Mouse (Mus musculus) skeletal muscle tissue, adult 2 months (tissue): ENCODE measurements around the gene Trarg1.
A peak's percentile ranks its signal among the peaks of the same experiment; 100 is the strongest.
"Not testable (repeated sequence)": the region's sequence is repeated elsewhere in the genome, so short reads cannot be mapped to it uniquely, and the experiment has no call there.

Source experiments
- DNase-seq: peaks from one replicate; pipeline ENCODE4 v3.0.0-alpha.2; 2012; ENCODE audit warnings: low read depth, low spot score

Gene Trarg1

DNA sequence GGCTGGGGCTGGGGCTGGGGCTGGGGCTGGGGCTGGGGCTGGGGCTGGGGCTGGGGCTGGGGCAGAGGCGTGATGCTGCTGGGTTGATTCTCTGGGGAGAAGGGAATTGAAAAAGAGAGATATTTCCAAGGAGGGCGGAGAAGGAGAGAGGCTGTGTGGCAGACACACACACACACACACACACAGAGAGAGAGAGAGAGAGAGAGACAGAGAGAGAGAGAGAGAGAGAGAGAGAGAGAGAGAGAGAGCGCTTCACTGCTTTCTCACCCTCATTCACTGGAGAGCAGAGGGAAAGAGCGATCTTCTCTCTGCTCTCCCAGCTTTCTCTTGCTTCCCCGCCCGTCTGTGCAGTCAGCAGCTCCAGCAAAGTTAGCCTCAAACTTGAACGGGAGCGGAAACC is at the start of gene Trarg1:
Trarg1 (plus strand) TSS at position 301 of the 400 bp plus-strand sequence.
- not testable (repeated sequence) for DNase-seq

DNA sequence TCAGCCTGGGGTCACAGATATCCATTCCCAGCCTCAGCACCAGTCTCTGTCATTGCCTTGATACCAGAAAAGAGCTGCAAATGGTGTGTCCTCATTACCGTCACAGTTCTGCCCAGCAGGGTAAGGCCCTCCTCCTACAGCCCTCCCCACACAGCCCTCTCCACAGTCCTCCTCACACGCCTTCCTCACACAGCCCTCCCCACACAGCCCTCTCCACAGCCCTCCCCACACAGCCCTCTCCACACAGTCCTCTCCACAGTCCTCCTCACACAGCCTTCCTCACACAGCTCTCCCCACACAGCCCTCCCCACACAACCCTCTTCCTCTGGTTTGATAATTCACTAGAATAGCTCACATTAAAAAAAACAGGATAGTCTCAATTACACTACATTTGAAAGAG is 49.6 kb upstream of the Trarg1 start:
- DNase-seq: no peak

DNA sequence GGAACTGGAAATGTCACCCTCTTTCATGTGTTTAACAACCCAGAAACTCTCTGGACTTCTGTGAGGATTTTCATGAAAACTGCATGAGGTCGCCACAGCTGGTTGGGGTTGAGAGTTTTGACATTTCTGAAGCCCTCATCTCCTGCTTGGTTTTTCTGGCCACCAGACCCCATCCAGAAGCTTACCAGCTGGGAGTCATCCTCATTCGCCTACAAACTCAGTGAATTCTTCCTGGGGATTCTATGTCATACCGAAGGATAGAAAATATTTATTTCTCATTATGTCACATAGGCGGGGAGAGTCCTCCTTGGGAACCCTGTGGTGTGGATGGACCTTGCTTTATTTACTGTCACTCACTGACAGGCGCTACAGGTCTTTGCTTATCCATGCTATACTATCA is 49.1 kb upstream of the Trarg1 start:
- DNase-seq: no peak

GRCm38 (mm10) chr11:76639269-76639985 is 40.2 kb upstream of the Trarg1 start:
- no peak for DNase-seq

DNA sequence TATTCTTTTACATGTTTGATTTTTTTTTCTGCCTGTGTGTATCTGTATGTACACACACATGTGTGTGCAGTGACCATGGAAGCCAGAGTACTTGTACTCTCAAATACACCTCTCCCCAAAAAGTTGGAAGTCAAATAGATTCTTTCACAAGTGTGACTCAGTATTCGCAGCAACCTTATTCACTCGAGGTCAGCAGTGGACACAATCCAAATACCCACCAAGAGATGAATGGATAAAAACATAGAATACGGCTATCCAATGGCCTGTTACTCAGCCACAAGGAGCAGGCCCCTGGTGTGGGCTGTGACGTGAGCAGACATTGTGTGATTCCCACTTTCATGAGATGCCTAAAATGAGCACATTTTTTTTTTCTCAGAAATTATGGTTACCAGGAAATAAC is 39.4 kb upstream of the Trarg1 start:
- no peak for DNase-seq

- no peak for DNase-seq
Observed at GRCm38 (mm10) chr11:76644257-76644656, 35.4 kb upstream of the Trarg1 start.

DNA sequence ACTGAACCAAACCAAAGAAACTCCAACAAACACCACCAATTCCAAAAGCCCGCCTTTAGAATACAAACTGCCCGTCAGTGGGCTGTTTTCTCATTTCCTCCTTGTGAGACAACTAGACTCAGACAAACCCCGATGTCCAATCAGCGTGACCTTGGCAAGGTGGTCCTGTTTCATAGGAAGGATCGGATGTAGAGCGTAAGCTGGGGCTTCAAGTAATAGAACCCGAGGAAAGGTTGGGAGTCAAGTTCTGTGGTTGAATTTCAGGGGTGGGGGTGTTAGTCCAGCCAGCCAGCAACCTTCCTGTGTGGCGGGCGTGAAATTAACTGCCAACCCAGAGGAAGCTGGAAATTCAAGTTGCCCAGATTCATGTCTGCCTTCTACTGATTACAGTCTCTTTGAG is 34.6 kb upstream of the Trarg1 start:
- DNase-seq: no peak

- peak; percentile 59 for DNase-seq
Observed at GRCm38 (mm10) chr11:76645955-76646354, 33.7 kb upstream of the Trarg1 start.

DNA sequence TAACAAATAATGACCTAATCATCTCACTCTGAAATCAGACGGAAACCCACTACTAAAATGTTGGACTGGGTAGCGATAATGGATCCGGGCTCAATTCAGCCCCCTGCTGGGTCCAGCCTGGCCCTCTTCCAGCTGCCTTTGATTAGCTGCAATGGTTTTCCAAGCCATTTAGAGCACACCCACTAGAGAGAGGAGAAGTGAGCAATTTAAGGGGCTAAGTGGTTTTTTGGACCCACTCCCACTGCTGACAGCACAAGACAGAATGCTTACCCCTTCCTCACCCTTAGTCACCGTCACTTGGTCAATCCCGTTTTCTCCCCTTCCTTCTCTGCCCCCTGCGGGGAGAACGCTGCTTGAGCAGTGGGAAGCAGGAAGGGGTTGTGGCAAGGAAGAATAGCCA is 32.5 kb upstream of the Trarg1 start:
- no peak for DNase-seq

- peak; percentile 54 for DNase-seq
Observed at GRCm38 (mm10) chr11:76647500-76647899, 32.1 kb upstream of the Trarg1 start.

- DNase-seq: no peak
Observed at GRCm38 (mm10) chr11:76650862-76651560, 28.6 kb upstream of the Trarg1 start.

GRCm38 (mm10) chr11:76652838-76653334 is 26.7 kb upstream of the Trarg1 start:
- DNase-seq: no peak

- DNase-seq: no peak
Observed at GRCm38 (mm10) chr11:76655106-76655505, 24.5 kb upstream of the Trarg1 start.

- no peak for DNase-seq
Observed at GRCm38 (mm10) chr11:76657450-76657970, 22.1 kb upstream of the Trarg1 start.

DNA sequence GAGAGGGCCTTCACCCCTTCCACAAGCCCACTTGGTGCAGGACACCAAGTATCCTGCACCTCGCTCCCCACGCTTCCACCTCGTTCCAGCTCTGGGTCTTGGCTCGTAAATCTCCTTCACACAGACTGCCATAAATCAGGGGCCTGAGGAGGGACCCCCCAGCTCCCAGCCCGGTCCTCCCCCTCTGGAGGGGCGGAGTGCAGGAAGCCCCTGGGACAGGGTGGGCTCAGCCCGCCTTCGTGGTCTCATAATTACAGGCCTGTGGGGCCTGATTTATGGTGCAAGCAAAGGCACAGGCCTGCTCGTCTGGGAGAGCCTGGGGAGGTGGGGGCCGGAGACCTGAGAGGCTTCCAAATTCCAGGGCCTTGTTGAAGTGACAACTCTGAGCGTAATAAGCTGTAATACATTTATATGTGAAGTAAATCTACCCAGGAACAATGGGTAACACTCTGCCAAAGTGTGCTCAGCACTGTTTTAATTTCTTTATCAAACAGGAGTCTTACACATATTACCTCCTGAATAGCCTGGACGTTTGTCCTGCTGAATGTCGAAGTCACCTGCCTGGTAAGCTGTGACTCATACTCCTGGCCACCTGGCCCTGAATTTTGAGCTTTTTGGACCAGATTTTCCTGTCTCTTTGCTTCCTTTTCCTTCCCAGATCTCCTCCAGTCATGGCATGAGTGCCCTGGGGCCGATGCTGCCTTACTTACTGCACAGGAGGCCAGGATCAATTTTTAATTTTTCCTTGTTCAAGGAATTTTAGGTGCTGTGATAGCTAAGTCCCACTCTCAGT is 20.3 kb upstream of the Trarg1 start:
- DNase-seq: no peak

GRCm38 (mm10) chr11:76661790-76662468 is 17.7 kb upstream of the Trarg1 start:
- DNase-seq: no peak

- DNase-seq: no peak
Observed at GRCm38 (mm10) chr11:76666002-76666649, 13.5 kb upstream of the Trarg1 start.

DNA sequence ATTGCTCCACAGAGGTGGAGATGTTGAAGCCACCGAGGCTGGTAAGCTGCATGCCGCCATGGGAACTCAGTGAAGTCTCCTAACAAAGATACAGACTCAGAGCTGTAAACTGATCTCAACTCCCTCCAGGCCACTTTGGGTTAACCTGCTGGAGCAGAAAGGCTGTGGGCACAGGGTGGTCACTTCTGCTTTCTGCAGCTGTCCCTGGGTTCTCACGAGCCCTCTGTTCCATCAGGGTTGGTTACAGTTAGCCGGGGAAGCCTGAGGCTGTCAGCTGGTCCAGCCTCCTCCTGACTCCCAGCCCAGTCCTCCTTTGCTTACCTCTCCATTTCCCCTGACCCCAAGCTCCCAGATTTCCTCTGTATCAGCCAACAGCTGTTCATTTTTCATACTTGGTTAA is 11.8 kb upstream of the Trarg1 start:
- DNase-seq: no peak

DNA sequence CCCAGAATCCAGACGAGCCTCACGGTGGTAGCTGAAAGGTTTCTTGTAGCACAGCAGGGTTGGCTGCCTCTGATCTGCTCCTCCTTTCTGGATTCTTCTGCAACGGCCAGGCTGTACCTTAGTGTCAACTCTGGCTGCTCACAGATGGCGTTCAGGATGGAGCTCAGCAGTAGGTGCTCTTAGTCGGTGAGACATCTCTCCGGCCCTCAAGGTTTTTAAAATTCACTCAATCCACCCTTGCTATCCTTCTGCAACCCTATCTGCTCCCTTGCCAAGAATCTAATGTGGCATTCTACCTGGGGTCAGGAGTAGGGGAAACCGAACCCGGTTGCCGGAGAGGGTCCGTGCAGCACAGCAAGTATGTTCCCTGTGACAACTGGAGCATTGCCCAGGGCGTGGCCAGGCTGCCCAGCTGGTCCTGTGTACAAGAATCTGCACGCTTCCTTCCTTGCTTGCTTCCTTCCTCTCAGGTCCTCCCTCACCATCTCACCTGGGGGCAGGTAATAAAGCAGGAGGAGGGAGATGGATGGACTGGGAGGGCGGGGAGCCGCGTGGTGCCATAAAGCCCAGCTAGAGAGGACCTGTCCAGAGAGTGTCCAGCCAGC is 7.6 kb upstream of the Trarg1 start, which contains the start of gene Bhlha9:
Bhlha9 (plus strand) TSS at position 600 of the 605 bp plus-strand sequence.
- DNase-seq: no peak
